Mouse (Mus musculus): ENCODE measurements at regions not wholly inside any gene's neighbourhood (a gene's known extent, or its start where the extent isn't known, plus 50 kb on each side); places are given as distances from the start of the nearest gene placed in this dataset.

- Histone ChIP-seq H3K27me3 (ENCODE audit: control insufficient read depth, insufficient read depth, low read length) (no peaks in the 10 kb centered on the region), H3K4me1 (replicated peaks; ENCODE audit: control insufficient read depth in 2 of 2, insufficient read depth in 2 of 2, low read length in 1 of 2) (no peaks in the 10 kb centered on the region), H3K4me2 (ENCODE audit: low read depth) (no peak overlapping the region), H3K9me3 (ENCODE audit: control insufficient read depth, low read length) (no peaks in the 10 kb centered on the region), H3K4me3 (ENCODE audit: insufficient read depth in 1 of 2, low read depth in 2 of 2, low read length in 2 of 2) (no peak overlapping the region), H3K27ac (no peak overlapping the region), H3K9ac (replicated peaks) (no peak overlapping the region), H3K36me3 (replicated peaks; ENCODE audit: control insufficient read depth, insufficient read depth, low read depth) (no peaks in the 10 kb centered on the region)
- 44% methylated on average over 2 of the region's 2 CpGs for WGBS (ENCODE audit: insufficient replicate concordance)
- TF ChIP-seq EP300 (IDR thresholded peaks at IDR 0.05; ENCODE audit: low read depth): no peak
- no peak for TF ChIP-seq CTCF (IDR thresholded peaks at IDR 0.05; ENCODE audit: low read depth)
- DNase-seq (ENCODE audit: low read depth in 3 of 3, low spot score in 3 of 3): no peak
- no peak for ATAC-seq (ENCODE audit: insufficient read depth)
Observed at GRCm38 (mm10) chr2:146693484-146693883, 162.2 kb upstream of the Kiz start.

- H3K27me3 ChIP-seq (ENCODE audit: control insufficient read depth, insufficient read depth, low read length): no peaks in the 10 kb centered on the region
- no peak overlapping the region for H3K4me3 ChIP-seq (ENCODE audit: insufficient read depth in 1 of 2, low read depth in 2 of 2, low read length in 2 of 2)
- H3K4me1 ChIP-seq (replicated peaks; ENCODE audit: control insufficient read depth in 2 of 2, insufficient read depth in 2 of 2, low read length in 1 of 2): no peaks in the 10 kb centered on the region
- no peak overlapping the region for H3K4me2 ChIP-seq (ENCODE audit: low read depth)
- no peak for DNase-seq (ENCODE audit: low read depth in 3 of 3, low spot score in 3 of 3)
- H3K9me3 ChIP-seq (ENCODE audit: control insufficient read depth, low read length): no peaks in the 10 kb centered on the region
- no peak overlapping the region for H3K9ac ChIP-seq (replicated peaks)
- WGBS (ENCODE audit: insufficient replicate concordance): 56% methylated on average over 5 of the region's 5 CpGs
- no peak for TF ChIP-seq CTCF (IDR thresholded peaks at IDR 0.05; ENCODE audit: low read depth)
- no peak for TF ChIP-seq EP300 (IDR thresholded peaks at IDR 0.05; ENCODE audit: low read depth)
- H3K27ac ChIP-seq: no peak overlapping the region
- H3K36me3 ChIP-seq (replicated peaks; ENCODE audit: control insufficient read depth, insufficient read depth, low read depth): no peaks in the 10 kb centered on the region
- no peak for ATAC-seq (ENCODE audit: insufficient read depth)
Observed at GRCm38 (mm10) chr2:146694041-146694440, 161.6 kb upstream of the Kiz start.

- Histone ChIP-seq H3K9ac (replicated peaks) (no peak overlapping the region), H3K9me3 (ENCODE audit: control insufficient read depth, low read length) (no peaks in the 10 kb centered on the region), H3K27me3 (ENCODE audit: control insufficient read depth, insufficient read depth, low read length) (no peaks in the 10 kb centered on the region), H3K27ac (no peak overlapping the region), H3K4me2 (ENCODE audit: low read depth) (no peak overlapping the region), H3K36me3 (replicated peaks; ENCODE audit: control insufficient read depth, insufficient read depth, low read depth) (no peaks in the 10 kb centered on the region), H3K4me3 (ENCODE audit: insufficient read depth in 1 of 2, low read depth in 2 of 2, low read length in 2 of 2) (no peak overlapping the region), H3K4me1 (replicated peaks; ENCODE audit: control insufficient read depth in 2 of 2, insufficient read depth in 2 of 2, low read length in 1 of 2) (no peaks in the 10 kb centered on the region)
- ATAC-seq (ENCODE audit: insufficient read depth) (no peak), DNase-seq (ENCODE audit: low read depth in 3 of 3, low spot score in 3 of 3) (no peak)
- TF ChIP-seq CTCF (IDR thresholded peaks at IDR 0.05; ENCODE audit: low read depth): no peak
- TF ChIP-seq EP300 (IDR thresholded peaks at IDR 0.05; ENCODE audit: low read depth): no peak
- WGBS (ENCODE audit: insufficient replicate concordance): 49% methylated on average over 2 of the region's 2 CpGs
Observed at GRCm38 (mm10) chr2:146696277-146696676, 159.4 kb upstream of the Kiz start.

- Histone ChIP-seq H3K27ac (no peak overlapping the region), H3K9me3 (ENCODE audit: control insufficient read depth, low read length) (no peaks in the 10 kb centered on the region), H3K9ac (replicated peaks) (no peak overlapping the region), H3K4me2 (ENCODE audit: low read depth) (no peak overlapping the region), H3K27me3 (ENCODE audit: control insufficient read depth, insufficient read depth, low read length) (no peaks in the 10 kb centered on the region), H3K4me3 (ENCODE audit: insufficient read depth in 1 of 2, low read depth in 2 of 2, low read length in 2 of 2) (no peak overlapping the region), H3K4me1 (replicated peaks; ENCODE audit: control insufficient read depth in 2 of 2, insufficient read depth in 2 of 2, low read length in 1 of 2) (no peaks in the 10 kb centered on the region), H3K36me3 (replicated peaks; ENCODE audit: control insufficient read depth, insufficient read depth, low read depth) (no peaks in the 10 kb centered on the region)
- no peak for DNase-seq (ENCODE audit: low read depth in 3 of 3, low spot score in 3 of 3)
- TF ChIP-seq CTCF (IDR thresholded peaks at IDR 0.05; ENCODE audit: low read depth) (no peak), EP300 (IDR thresholded peaks at IDR 0.05; ENCODE audit: low read depth) (no peak)
- WGBS (ENCODE audit: insufficient replicate concordance): 64% methylated on average over 4 of the region's 4 CpGs
- no peak for ATAC-seq (ENCODE audit: insufficient read depth)
Observed at GRCm38 (mm10) chr2:146696727-146697126, 158.9 kb upstream of the Kiz start.

GRCm38 (mm10) chr2:146710676-146711075 is 145.0 kb upstream of the Kiz start:
- no peak overlapping the region for H3K4me3 ChIP-seq (ENCODE audit: insufficient read depth in 1 of 2, low read depth in 2 of 2, low read length in 2 of 2)
- WGBS (ENCODE audit: insufficient replicate concordance): 56% methylated on average over 8 of the region's 8 CpGs
- H3K4me2 ChIP-seq (ENCODE audit: low read depth): no peak overlapping the region
- no peaks in the 10 kb centered on the region for H3K27me3 ChIP-seq (ENCODE audit: control insufficient read depth, insufficient read depth, low read length)
- DNase-seq (ENCODE audit: low read depth in 3 of 3, low spot score in 3 of 3): no peak
- ATAC-seq (ENCODE audit: insufficient read depth): no peak
- H3K9me3 ChIP-seq (ENCODE audit: control insufficient read depth, low read length): no peaks in the 10 kb centered on the region
- no peak for TF ChIP-seq CTCF (IDR thresholded peaks at IDR 0.05; ENCODE audit: low read depth)
- TF ChIP-seq EP300 (IDR thresholded peaks at IDR 0.05; ENCODE audit: low read depth): no peak
- H3K4me1 ChIP-seq (replicated peaks; ENCODE audit: control insufficient read depth in 2 of 2, insufficient read depth in 2 of 2, low read length in 1 of 2): no peaks in the 10 kb centered on the region
- H3K27ac ChIP-seq: no peak overlapping the region
- no peaks in the 10 kb centered on the region for H3K36me3 ChIP-seq (replicated peaks; ENCODE audit: control insufficient read depth, insufficient read depth, low read depth)
- H3K9ac ChIP-seq (replicated peaks): no peak overlapping the region

All from liver, embryonic 14.5 days (tissue).